Mouse (Mus musculus) embryonic fibroblast, embryonic 13.5 days (primary cell): Measurements from ENCODE around the gene Mettl26.

ENCODE experiments used
- CTCF ChIP-seq: IDR thresholded peaks from 2 replicates; pipeline ENCODE4 v1.5.1; 2011; ENCODE audit warnings: mild to moderate bottlenecking, control low read depth, low read length, moderate library complexity, borderline replicate concordance; ENCODE audit not compliant: insufficient read depth
- POLR2A ChIP-seq: IDR thresholded peaks from 2 replicates; pipeline ENCODE4 v1.6.1; 2011; ENCODE audit warnings: low read depth, mild to moderate bottlenecking, control low read depth, low read length, moderate library complexity

DNA sequence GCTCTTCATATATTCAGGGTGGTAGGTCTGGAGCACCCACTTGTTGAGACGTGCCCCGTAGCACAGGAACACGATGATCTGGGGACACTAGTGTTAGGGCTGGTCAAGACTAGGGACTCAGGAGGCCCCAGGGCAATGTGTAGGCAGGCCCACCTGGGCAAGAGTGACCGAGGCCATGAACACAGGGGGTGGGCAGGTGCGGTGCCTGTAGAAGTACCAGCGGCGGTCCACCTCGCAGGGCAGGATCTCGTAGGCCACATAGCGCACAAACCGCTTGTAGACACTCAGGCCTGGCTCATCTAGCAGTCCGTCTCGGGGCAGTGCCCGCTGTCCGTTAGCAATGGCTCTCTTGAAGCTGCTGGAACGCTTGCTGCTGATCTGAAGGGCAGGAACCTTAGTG lies 39.1 kb upstream of the Mettl26 start:
- TF ChIP-seq POLR2A, result no peak
- TF ChIP-seq CTCF, result no peak
